ENCODE assay signal across 14 mouse cellular contexts in genomic region chr8:108194571-108194970, GRCm38 (mm10).
DNase-seq lines count a peak whose midpoint lies in the region; ATAC-seq lines count a peak whose summit lies in the region.
"Had no signal": no experiment of that assay in that cellular context is flagged by ENCODE, and none has a peak within 500 bp of the region (broad histone marks: within the 10 kb centered on the region; RNA-seq: fewer than 3 reads in every experiment).

No protein-coding gene starts in this region.

- peaks cover 3% of the 10 kb centered on the region for H3K9me3 ChIP-seq in heart, embryonic 12.5 days (replicated peaks)
- H3K9me3 ChIP-seq in limb, embryonic 11.5 days (ENCODE audit: control insufficient read depth, low read length), result no peaks in the 10 kb centered on the region
- H3K9me3 ChIP-seq: forebrain, embryonic 13.5 days; hindbrain, embryonic 15.5 days had no signal

- H3K27me3 ChIP-seq in heart, embryonic 12.5 days (replicated peaks), result no peaks in the 10 kb centered on the region
- H3K27me3 ChIP-seq in limb, embryonic 11.5 days (ENCODE audit: control insufficient read depth, insufficient read depth, low read length), result no peaks in the 10 kb centered on the region
- H3K27me3 ChIP-seq: forebrain, embryonic 13.5 days; hindbrain, embryonic 15.5 days had no signal

- no peak overlapping the region for H3K27ac ChIP-seq in heart, embryonic 12.5 days (ENCODE audit: poor library complexity, severe bottlenecking)
- peak overlapping the region; percentile 5 for H3K27ac ChIP-seq in limb, embryonic 11.5 days (replicated peaks; ENCODE audit: low read depth, low read length)
- H3K27ac ChIP-seq: forebrain, embryonic 13.5 days; hindbrain, embryonic 15.5 days had no signal

- no peak for ATAC-seq in heart, embryonic 12.5 days (ENCODE audit: insufficient number of reproducible peaks, low FRiP score)
- ATAC-seq in limb, embryonic 11.5 days (ENCODE audit: insufficient number of reproducible peaks, low FRiP score, low TSS enrichment, low read depth), result no peak
- ATAC-seq in megakaryocyte-erythroid progenitor cell, adult 5-6 weeks (replicated peaks; ENCODE audit: low FRiP score, low TSS enrichment, poor library complexity, severe bottlenecking), result no peak
- ATAC-seq: forebrain, embryonic 13.5 days had no signal

- H3K4me1 ChIP-seq in heart, embryonic 12.5 days (replicated peaks), result no peaks in the 10 kb centered on the region
- peaks cover 7% of the 10 kb centered on the region for H3K4me1 ChIP-seq in limb, embryonic 11.5 days (ENCODE audit: control insufficient read depth, insufficient read depth, low read length)
- H3K4me1 ChIP-seq: forebrain, embryonic 13.5 days; hindbrain, embryonic 15.5 days had no signal

- 42% methylated on average over 8 of the region's 8 CpGs for WGBS in heart, embryonic 12.5 days
- WGBS in limb, embryonic 11.5 days, result 42% methylated on average over 8 of the region's 8 CpGs

- peak; percentile 68 for DNase-seq in heart, adult 11 months
- DNase-seq in ES-CJ7 (ENCODE audit: low read depth, low spot score), result peak; percentile 76
- peak; percentile 57 for DNase-seq in embryo, embryonic 9.5 days (ENCODE audit: extremely low spot score)
- peak; percentile 43 for DNase-seq in limb, embryonic 11.5 days (ENCODE audit: low spot score)
- no peak for DNase-seq in layer of hippocampus, adult 11-12 months (ENCODE audit: low spot score)
- DNase-seq in gastrocnemius, adult 8-10 months (ENCODE audit: low spot score in 2 of 2), result no peak
- DNase-seq: cerebellum, postnatal 14 days; gastrocnemius, postnatal 36 days; left cerebral cortex, postnatal 4 days; midbrain, embryonic 14.5 days had no signal

- H3K9ac ChIP-seq in heart, embryonic 12.5 days, result no peak overlapping the region
- no peak overlapping the region for H3K9ac ChIP-seq in limb, embryonic 11.5 days (ENCODE audit: low read length)
- H3K9ac ChIP-seq: forebrain, embryonic 13.5 days; hindbrain, embryonic 15.5 days had no signal

- no peak overlapping the region for H3K4me2 ChIP-seq in heart, embryonic 12.5 days
- H3K4me2 ChIP-seq in limb, embryonic 11.5 days (ENCODE audit: low read depth, severe bottlenecking), result no peak overlapping the region
- H3K4me2 ChIP-seq: forebrain, embryonic 13.5 days; hindbrain, embryonic 15.5 days had no signal

- H3K36me3 ChIP-seq in heart, embryonic 12.5 days, result no peaks in the 10 kb centered on the region
- H3K36me3 ChIP-seq in limb, embryonic 11.5 days (ENCODE audit: control insufficient read depth, insufficient read depth, low read length), result no peaks in the 10 kb centered on the region
- H3K36me3 ChIP-seq: hindbrain, embryonic 15.5 days had no signal

- H3K4me3 ChIP-seq in heart, embryonic 12.5 days, result no peak overlapping the region
- H3K4me3 ChIP-seq in limb, embryonic 11.5 days (ENCODE audit: low read depth, low read length), result no peak overlapping the region
- H3K4me3 ChIP-seq: forebrain, embryonic 13.5 days; hindbrain, embryonic 15.5 days had no signal

Comparison
In these comparisons a context has a peak if more than half of its experiments do, and no peak if none do; other contexts are left out.
1. DNase-seq: peak in heart, adult 11 months (single experiment), ES-CJ7 (single experiment), embryo, embryonic 9.5 days (single experiment) and limb, embryonic 11.5 days (single experiment); none in layer of hippocampus, adult 11-12 months (single experiment) and gastrocnemius, adult 8-10 months (0 of 2).